ENCODE assay signal across 8 mouse cellular contexts in genomic region chr17:34644608-34645007, GRCm38 (mm10). TPM values are rescaled to one million over a fixed set of nuclear protein-coding genes. Genes with fewer than 3 reads are reported as not detected.
DNase-seq lines count a peak whose midpoint lies in the region; ATAC-seq and TF ChIP-seq lines count a peak whose summit lies in the region.

Gene Fkbpl, plus strand, starts transcription at chr17:34644764.

- H3K36me3 ChIP-seq in MEL (ENCODE audit: control insufficient read depth in 1 of 2, insufficient read depth in 2 of 2, low read length in 2 of 2): peaks cover 0 to 12% of the 10 kb centered on the region in 2 experiments; a peak in 2 of 4 replicates
- H3K36me3 ChIP-seq in lung, embryonic 16.5 days (ENCODE audit: control insufficient read depth, insufficient read depth, low read length): no peaks in the 10 kb centered on the region

- peaks cover 15% of the 10 kb centered on the region for H3K79me2 ChIP-seq in MEL (ENCODE audit: control insufficient read depth, insufficient read depth, low read length, poor library complexity)

- no peak for TF ChIP-seq EP300 in MEL (IDR thresholded peaks at IDR 0.05; ENCODE audit: low read depth in 1 of 2, low read length in 2 of 2)

- H3K27me3 ChIP-seq in MEL (ENCODE audit: control insufficient read depth in 1 of 2, insufficient read depth in 2 of 2, low read length in 2 of 2): no peaks in the 10 kb centered on the region
- no peaks in the 10 kb centered on the region for H3K27me3 ChIP-seq in cerebellum, adult 2 months (ENCODE audit: control insufficient read depth, insufficient read depth, low read length)
- H3K27me3 ChIP-seq in lung, embryonic 16.5 days (ENCODE audit: control insufficient read depth, insufficient read depth, low read depth, low read length): no peaks in the 10 kb centered on the region

- H3K9ac ChIP-seq in MEL (ENCODE audit: control insufficient read depth, low read depth, low read length, poor library complexity, severe bottlenecking): peak within 1 kb of the TSS; percentile 81
- peak within 1 kb of the TSS; percentile 74 for H3K9ac ChIP-seq in lung, embryonic 16.5 days (ENCODE audit: low read length)

- TF ChIP-seq CTCF in MEL (IDR thresholded peaks at IDR 0.05 in 2 of 3, conservative IDR thresholded peaks at IDR 0.05 in 1 of 3; ENCODE audit: control insufficient read depth in 1 of 3, insufficient read depth in 1 of 3, low read depth in 2 of 3, low read length in 3 of 3, poor library complexity in 1 of 3, severe bottlenecking in 1 of 3): no peak
- no peak for TF ChIP-seq CTCF in cerebellum, adult 2 months (IDR thresholded peaks at IDR 0.05; ENCODE audit: borderline replicate concordance, insufficient read depth, low read depth, low read length)

- peak; percentile 99 for DNase-seq in MEL (ENCODE audit: low read depth, low spot score)
- DNase-seq in cerebellum, adult 2 months: peak; percentile 98
- peak; percentile 97 for DNase-seq in forelimb bud, embryonic 11.5 days (ENCODE audit: low read depth, low spot score)
- DNase-seq in layer of hippocampus, adult 9-10 months (ENCODE audit: low spot score): peak; percentile 98
- DNase-seq in ovary, postnatal 10 days (ENCODE audit: low spot score): peak; percentile 90
- peak; percentile 95 for DNase-seq in thymus, postnatal 10 days (ENCODE audit: low spot score in 2 of 2)

- TF ChIP-seq RAD21 in MEL (IDR thresholded peaks at IDR 0.05; ENCODE audit: low read depth, low read length): no peak

- TF ChIP-seq POLR2A in MEL (IDR thresholded peaks at IDR 0.05; ENCODE audit: control insufficient read depth in 1 of 2, insufficient read depth in 1 of 2, low read depth in 1 of 2, low read length in 2 of 2, poor library complexity in 1 of 2): peak; percentile 68 to 72; a peak in 3 of 4 replicates
- TF ChIP-seq POLR2A in cerebellum, adult 2 months (IDR thresholded peaks at IDR 0.05; ENCODE audit: borderline replicate concordance, insufficient read depth, low read length): peak; percentile 49; the same call in 1 of the 2 replicates

- peaks cover 0 to 20% of the 10 kb centered on the region in 2 experiments; a peak in 3 of 4 replicates for H3K4me1 ChIP-seq in MEL (ENCODE audit: control insufficient read depth in 1 of 2, insufficient read depth in 2 of 2, low read length in 2 of 2)
- peaks cover 37% of the 10 kb centered on the region for H3K4me1 ChIP-seq in cerebellum, adult 2 months (ENCODE audit: control insufficient read depth, insufficient read depth, low read length)
- H3K4me1 ChIP-seq in lung, embryonic 16.5 days (replicated peaks; ENCODE audit: control insufficient read depth, insufficient read depth, low read length): peaks cover 24% of the 10 kb centered on the region

- under 1% methylated on average over 16 of the region's 16 CpGs for WGBS in cerebellum, adult 2 months
- WGBS in lung, embryonic 16.5 days: under 1% methylated on average over 16 of the region's 16 CpGs

- H3K4me2 ChIP-seq in lung, embryonic 16.5 days (ENCODE audit: low read depth, low read length): peak within 1 kb of the TSS; percentile 79

- H3K9me3 ChIP-seq in MEL (replicated peaks; ENCODE audit: insufficient read depth, low read length): no peaks in the 10 kb centered on the region
- no peaks in the 10 kb centered on the region for H3K9me3 ChIP-seq in lung, embryonic 16.5 days (ENCODE audit: control insufficient read depth, low read length)

- H3K4me3 ChIP-seq in MEL (ENCODE audit: control insufficient read depth in 1 of 2, insufficient read depth in 1 of 2, low read depth in 2 of 2, low read length in 2 of 2): peak within 1 kb of the TSS; percentile 63 to 67
- H3K4me3 ChIP-seq in cerebellum, adult 2 months (replicated peaks; ENCODE audit: insufficient read depth, low read depth, low read length): peak within 1 kb of the TSS; percentile 99
- peak within 1 kb of the TSS; percentile 77 for H3K4me3 ChIP-seq in lung, embryonic 16.5 days (ENCODE audit: low read length)

- peak within 1 kb of the TSS; percentile 76 for H3K27ac ChIP-seq in MEL (ENCODE audit: control insufficient read depth, low read depth, low read length)
- peak within 1 kb of the TSS; percentile 75; the same call in 1 of the 2 replicates for H3K27ac ChIP-seq in cerebellum, adult 2 months (ENCODE audit: insufficient read depth, low read length)
- H3K27ac ChIP-seq in lung, embryonic 16.5 days (ENCODE audit: low read length): peak within 1 kb of the TSS; percentile 54; the same call in 1 of the 2 replicates

- peak; percentile 79 to 86 for ATAC-seq in hematopoietic stem cell, adult 5-6 weeks (replicated peaks in 1 of 2; ENCODE audit: insufficient read depth in 1 of 2, low FRiP score in 2 of 2, low TSS enrichment in 1 of 2, low read depth in 1 of 2, poor library complexity in 2 of 2, severe bottlenecking in 2 of 2)
- ATAC-seq in lung, embryonic 16.5 days (ENCODE audit: low read depth): peak; percentile 79

TF ChIP-seq in MEL, 35 proteins besides CTCF, POLR2A, EP300 and RAD21:
- TF ChIP-seq TCF12 (IDR thresholded peaks at IDR 0.05; ENCODE audit: low read depth, low read length) (peak; percentile 19; the same call in 1 of the 2 replicates), USF1 (IDR thresholded peaks at IDR 0.05; ENCODE audit: low read depth, low read length) (no peak), KAT2A (conservative IDR thresholded peaks at IDR 0.05; ENCODE audit: low read depth, low read length) (peak; percentile 46; the same call in 1 of the 2 replicates), ZC3H11A (IDR thresholded peaks at IDR 0.05; ENCODE audit: low read depth, low read length) (no peak), GABPA (IDR thresholded peaks at IDR 0.05; ENCODE audit: low read depth, low read length) (no peak), NELFE (IDR thresholded peaks at IDR 0.05; ENCODE audit: low read depth, low read length) (peak; percentile 46; the same call in 1 of the 2 replicates), ZKSCAN1 (IDR thresholded peaks at IDR 0.05; ENCODE audit: low read depth, low read length) (no peak), SIN3A (IDR thresholded peaks at IDR 0.05; ENCODE audit: low read length) (peak; percentile 100), POLR2AphosphoS2 (IDR thresholded peaks at IDR 0.05; ENCODE audit: low read length) (no peak; the same call in 1 of the 2 replicates), GATA1 (IDR thresholded peaks at IDR 0.05; ENCODE audit: low read depth, low read length) (0 out of 2 replicates have a peak, but pooled peaks have one; percentile 13), USF2 (IDR thresholded peaks at IDR 0.05; ENCODE audit: borderline replicate concordance in 1 of 2, insufficient read depth in 1 of 2, low read depth in 1 of 2, low read length in 2 of 2) (no peak), RCOR1 (IDR thresholded peaks at IDR 0.05; ENCODE audit: low read depth, low read length) (no peak), ELF1 (IDR thresholded peaks at IDR 0.05; ENCODE audit: low read depth, low read length) (peak; percentile 78), MAZ (IDR thresholded peaks at IDR 0.05; ENCODE audit: low read depth, low read length) (0 out of 2 replicates have a peak, but pooled peaks have one; percentile 12), ETS1 (IDR thresholded peaks at IDR 0.05; ENCODE audit: low read depth, low read length) (no peak; the same call in none of the 2 replicates), MAFK (IDR thresholded peaks at IDR 0.05; ENCODE audit: borderline replicate concordance, low read depth, low read length) (no peak), HCFC1 (IDR thresholded peaks at IDR 0.05; ENCODE audit: low read depth, low read length) (peak; percentile 92), MXI1 (IDR thresholded peaks at IDR 0.05; ENCODE audit: low read depth, low read length) (peak; percentile 86), ZMIZ1 (IDR thresholded peaks at IDR 0.05; ENCODE audit: low read depth, low read length) (0 out of 2 replicates have a peak, but pooled peaks have one; percentile 29), NRF1 (IDR thresholded peaks at IDR 0.05; ENCODE audit: insufficient read depth, low read depth, low read length, poor library complexity, severe bottlenecking) (no peak), CHD2 (IDR thresholded peaks at IDR 0.05; ENCODE audit: low read length) (no peak), MYB (IDR thresholded peaks at IDR 0.05; ENCODE audit: low read depth, low read length) (no peak), JUND (IDR thresholded peaks at IDR 0.05; ENCODE audit: low read depth, low read length) (no peak), TAL1 (IDR thresholded peaks at IDR 0.05; ENCODE audit: low read length) (no peak)

RNA-seq across cellular contexts. Expression of gene Fkbpl, which starts in this region (rescaled TPM):
- 4.4 and 7.0 TPM in 2 replicates for total RNA-seq in MEL (2012; rRNA removed)
- polyA plus RNA-seq in MEL (2012; ENCODE audit: insufficient read depth in 1 of 2, insufficient read length in 2 of 2, low read depth in 1 of 2, low replicate concordance in 2 of 2, missing spikeins in 1 of 2): 1 to 10 TPM in 1 of 2 experiments, not detected in 1; 6.4 TPM
- 7.4 and 8.5 TPM in 2 replicates for polyA plus RNA-seq in cerebellum, adult 2 months (2012; rRNA removed)
- total RNA-seq in hematopoietic stem cell, adult 5-6 weeks (2017): 24.1 and 35.8 TPM in 2 replicates
- polyA plus RNA-seq in lung, embryonic 16.5 days (2015; fragmentation: Nextera tagmentation; extraction: Ambion mirVana): 15.2 and 17.5 TPM in 2 replicates

Comparison
In these comparisons a context has a peak if more than half of its experiments do, and no peak if none do; other contexts are left out.
1. Peak in every context shown above with its lines: DNase-seq, ATAC-seq, H3K4me3 ChIP-seq and H3K27ac ChIP-seq.